Mouse (Mus musculus) spleen, adult 2 months (tissue): ENCODE measurements around the gene Ptprk.

Experiments used
- CTCF ChIP-seq: fragments of 200-500 bp; IDR thresholded peaks from 2 replicates; pipeline ENCODE4 v1.5.1; 2011; ENCODE audit warnings: mild to moderate bottlenecking, inconsistent platforms; ENCODE audit not compliant: insufficient read depth, insufficient read length, insufficient replicate concordance; ENCODE audit errors: extremely low read depth
- POLR2A ChIP-seq: fragments of 200-500 bp; IDR thresholded peaks from 2 replicates; pipeline ENCODE4 v1.6.1; 2011; ENCODE audit warnings: low read depth, low read length, inconsistent platforms

GRCm38 (mm10) chr10:28116982-28117381 lies 42.4 kb downstream of the Ptprk start:
- TF ChIP-seq CTCF (no peak), POLR2A (no peak)
